Mouse (Mus musculus) kidney, postnatal 14 days (tissue): ENCODE measurements around the gene Brpf3.
"Not testable (repeated sequence)": the region's sequence is repeated elsewhere in the genome, so short reads cannot be mapped to it uniquely, and the experiment has no call there.

ENCODE experiments used
- DNase-seq: peaks from one replicate; pipeline ENCODE4 v3.0.0; 2022; ENCODE audit warnings: mixed read lengths

Brpf3 gene

DNA sequence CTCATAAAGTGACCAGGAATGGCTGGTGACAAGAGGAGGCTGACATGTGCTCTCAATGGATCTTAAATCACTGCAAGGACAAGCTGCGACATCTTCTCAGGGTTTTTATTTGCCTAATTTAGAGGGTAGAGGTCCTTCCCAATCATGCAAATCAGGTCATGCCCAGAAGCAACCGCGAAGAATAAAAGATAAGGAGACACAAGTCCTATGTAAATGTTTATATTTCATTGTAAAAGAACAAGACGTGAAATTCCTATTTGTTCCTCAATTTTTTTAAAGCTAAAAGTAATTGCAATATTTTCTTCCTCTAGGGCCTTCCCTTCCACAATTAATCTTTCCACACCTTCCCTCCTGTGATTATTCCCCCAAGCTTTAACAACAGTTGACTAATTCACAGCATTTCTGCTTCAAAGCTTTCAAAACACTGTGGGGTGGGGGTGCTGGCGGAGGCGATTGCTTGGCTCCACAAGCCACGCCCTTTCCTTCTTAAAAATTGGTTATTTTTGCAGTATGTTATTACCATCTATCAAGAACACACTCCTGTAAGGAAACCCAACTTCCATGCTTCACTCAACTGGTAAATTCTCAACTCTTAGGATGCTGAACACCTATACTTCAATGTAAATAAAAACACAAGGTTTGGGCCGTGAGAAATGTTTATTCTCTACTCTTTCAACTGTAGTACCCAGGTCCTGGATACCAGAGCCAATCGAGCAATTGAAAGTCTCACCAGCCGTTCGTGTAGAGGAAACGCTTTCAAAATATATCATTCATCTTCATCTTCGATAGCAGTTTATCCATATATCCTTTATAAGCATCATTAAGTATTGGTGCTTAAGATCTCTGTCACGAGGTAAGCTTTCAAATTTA is 1.4 kb upstream of the Brpf3 start:
- DNase-seq = no peak

GRCm38 (mm10) chr17:28800281-28800670 is 614 bp upstream of the Brpf3 start:
- no peak for DNase-seq

GRCm38 (mm10) chr17:28801474-28802005 is 650 bp downstream of the Brpf3 start:
- peak; percentile 99 for DNase-seq

DNA sequence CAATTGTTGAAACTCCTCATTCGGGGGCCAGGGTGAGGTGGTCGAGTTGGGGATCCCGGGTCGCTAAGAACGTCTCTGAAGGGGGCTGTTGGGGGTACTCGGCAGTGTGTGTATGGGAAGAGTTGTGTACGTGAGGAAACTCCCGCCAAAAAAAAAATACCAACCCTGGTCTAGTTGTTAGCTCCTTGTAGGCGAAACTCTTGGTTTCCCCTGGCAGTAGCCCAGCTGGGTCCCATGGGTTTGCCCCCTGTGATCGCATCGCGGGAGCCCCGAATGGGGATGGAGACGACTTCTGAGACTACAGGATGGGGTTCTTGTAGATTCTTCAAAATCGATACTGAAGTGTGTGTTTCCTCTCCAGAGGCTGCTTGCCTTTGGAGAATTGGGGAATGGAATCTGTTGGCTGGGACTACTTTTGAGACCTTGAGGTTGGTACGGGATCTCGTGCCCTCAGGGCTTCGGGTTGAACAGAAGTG is 1.2 kb downstream of the Brpf3 start:
- DNase-seq = peak; percentile 9

- DNase-seq = no peak
Measured at GRCm38 (mm10) chr17:28803316-28803715, 2.4 kb downstream of the Brpf3 start.

DNA sequence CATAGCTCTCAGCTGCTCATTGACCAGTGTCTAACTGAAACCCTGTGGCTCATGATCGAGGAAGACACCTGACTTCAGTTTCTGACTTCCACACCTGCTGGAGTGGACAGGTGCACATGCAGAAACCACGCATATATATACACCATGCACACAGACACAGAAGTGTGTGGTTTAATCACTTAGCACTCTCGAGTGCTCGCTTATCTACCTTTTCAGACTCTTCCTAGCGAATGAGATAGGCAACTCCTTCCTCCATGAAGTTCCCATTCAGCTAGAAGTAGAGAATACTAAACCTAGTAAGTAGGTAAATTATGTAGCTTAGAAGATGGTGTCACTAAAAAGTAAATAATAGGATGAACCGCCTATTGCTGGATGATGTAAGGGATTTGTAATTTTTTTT is 4.1 kb downstream of the Brpf3 start:
- DNase-seq = no peak

GRCm38 (mm10) chr17:28806770-28807169 is 5.9 kb downstream of the Brpf3 start:
- no peak for DNase-seq

DNA sequence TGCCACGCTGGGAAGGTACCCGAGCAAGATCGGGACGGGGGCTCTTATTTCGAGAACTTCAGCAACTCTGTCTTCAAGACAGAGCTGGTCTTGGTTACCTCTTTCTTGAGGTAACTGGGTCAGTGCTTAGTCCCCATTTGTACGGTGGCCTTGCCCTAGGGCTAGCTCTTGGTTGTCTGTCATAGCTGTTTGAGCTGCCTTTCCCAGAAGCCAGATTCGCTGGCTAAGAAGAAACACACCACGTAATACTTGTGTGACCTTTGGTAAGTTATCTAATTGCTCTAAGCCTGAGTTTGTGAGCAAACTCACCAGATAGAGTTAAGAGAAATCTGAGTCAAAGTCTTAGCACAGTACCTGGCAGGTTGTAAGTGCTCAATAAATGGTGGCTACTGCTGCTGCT is 7.8 kb downstream of the Brpf3 start:
- no peak for DNase-seq

DNA sequence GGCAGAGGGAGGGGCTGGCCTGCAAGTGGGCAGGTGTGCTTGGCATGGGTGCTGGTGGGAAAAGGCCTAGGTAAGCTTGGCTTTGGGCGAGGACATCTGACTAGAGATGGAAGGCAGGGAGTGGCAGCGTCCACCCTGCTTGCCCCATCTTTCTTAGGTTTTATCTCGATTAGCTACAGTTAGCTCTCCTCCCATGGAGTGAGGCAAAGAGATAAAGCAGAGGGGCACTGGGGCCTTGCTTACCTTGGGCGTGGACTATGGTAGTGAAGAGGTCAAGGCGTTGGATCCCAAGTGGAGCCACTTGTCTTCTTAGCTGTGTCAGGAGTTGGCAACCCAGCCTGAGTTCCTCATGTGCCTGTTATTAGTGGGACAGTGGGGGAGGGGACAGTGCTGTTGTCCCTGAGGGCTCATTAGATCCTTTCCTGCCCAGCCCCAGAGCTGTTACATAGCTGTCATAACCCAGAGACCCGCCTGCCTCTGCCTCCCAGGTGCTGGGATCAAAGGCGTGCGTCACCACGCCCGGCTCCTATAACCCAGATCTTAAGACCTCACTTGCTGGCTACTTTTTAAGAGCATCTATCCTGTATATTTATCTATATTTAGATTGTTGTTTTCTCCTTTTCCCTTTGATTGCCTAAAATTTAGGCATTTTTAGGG is 8.4 kb downstream of the Brpf3 start:
- DNase-seq = no peak

- DNase-seq = peak; percentile 13
Measured at GRCm38 (mm10) chr17:28812345-28812744, 11.5 kb downstream of the Brpf3 start.

- peak; percentile 11 for DNase-seq
Measured at GRCm38 (mm10) chr17:28814529-28815097, 13.7 kb downstream of the Brpf3 start.

GRCm38 (mm10) chr17:28815384-28816004 is 14.6 kb downstream of the Brpf3 start:
- DNase-seq = no peak

GRCm38 (mm10) chr17:28816326-28816725 is 15.4 kb downstream of the Brpf3 start:
- DNase-seq = not testable (repeated sequence)

- DNase-seq = no peak
Measured at GRCm38 (mm10) chr17:28816875-28817811, 16.3 kb downstream of the Brpf3 start.

- DNase-seq = no peak
Measured at GRCm38 (mm10) chr17:28820189-28820588, 19.3 kb downstream of the Brpf3 start.

DNA sequence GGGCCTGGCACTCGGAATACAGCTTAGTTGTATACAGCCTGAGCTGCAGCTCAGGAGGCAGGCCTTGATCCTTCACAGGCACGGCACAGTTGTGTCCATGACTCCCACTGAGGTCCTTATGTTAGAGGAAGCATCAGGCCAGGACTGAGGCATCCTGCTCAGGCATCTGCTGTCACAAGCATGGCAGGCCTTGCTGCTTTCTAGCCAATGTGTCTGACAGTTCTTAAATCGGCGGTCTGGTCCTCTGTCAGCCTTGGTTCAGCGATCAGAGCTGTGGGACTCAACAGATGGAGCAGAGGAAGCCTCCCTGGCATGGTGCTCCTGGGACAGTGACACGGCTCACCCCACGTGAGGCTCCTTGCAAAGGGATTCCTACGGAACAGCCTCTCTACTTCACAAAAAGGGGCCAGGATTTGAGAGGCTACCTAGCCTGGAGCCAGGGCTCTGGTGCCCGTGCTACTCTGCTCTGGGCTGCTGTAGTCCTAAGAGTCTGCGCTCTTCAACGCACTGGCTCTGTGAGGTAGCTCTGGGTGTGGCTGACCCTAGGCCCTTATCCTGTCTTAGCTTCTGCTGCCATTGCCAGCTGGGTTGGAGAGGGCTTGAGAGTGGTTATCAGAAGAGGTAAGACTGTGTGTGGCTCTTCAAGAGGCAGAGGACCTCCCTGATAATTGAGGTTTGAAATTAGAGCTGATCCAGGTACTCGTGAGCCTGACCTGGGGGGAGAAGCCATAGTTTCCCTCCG is 22.3 kb downstream of the Brpf3 start:
- DNase-seq = no peak

DNA sequence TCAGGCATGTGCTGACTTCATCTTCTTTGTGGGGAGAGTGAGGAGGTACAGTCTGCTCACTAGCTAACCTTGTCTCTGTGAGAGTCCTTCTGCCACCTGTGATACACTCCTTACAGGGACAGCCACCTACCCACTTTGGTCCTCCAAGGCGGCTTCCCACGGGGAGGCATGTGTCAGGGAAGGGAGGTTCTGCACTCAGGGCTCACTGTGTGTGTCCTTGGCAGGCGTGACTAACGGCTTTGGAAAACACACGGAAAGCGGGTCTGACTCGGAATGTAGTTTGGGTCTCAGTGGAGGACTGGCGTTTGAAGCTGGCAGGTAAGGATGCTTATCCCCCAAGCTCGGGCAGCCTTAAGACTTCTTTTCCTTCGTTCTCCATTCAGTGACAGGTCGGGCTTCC is 22.9 kb downstream of the Brpf3 start:
- no peak for DNase-seq

DNA sequence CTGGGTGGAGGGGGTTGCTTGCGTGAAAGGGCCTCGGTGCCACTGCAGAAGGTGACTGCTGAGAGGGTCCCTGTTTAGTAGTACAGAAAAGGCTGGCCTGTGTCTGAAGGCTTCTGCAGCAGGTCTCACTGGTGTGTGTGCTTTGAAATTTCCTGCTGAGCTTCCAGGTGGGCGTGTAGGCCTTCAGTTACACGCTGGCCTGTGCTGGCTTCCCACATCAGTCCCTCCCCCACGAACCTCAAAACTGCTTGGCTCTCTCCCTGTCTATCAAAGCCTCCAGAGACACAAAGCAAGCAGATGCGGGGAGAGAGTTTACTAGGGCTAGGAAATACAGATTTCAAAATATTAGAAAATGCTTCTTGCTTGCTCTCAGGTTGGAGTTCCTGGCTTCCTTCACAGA is 24.0 kb downstream of the Brpf3 start:
- DNase-seq = no peak

GRCm38 (mm10) chr17:28825359-28826041 is 24.6 kb downstream of the Brpf3 start:
- no peak for DNase-seq

- DNase-seq = no peak
Measured at GRCm38 (mm10) chr17:28827665-28828231, 26.9 kb downstream of the Brpf3 start.
